Mouse (Mus musculus) heart, postnatal 10 days (tissue): ENCODE measurements around the gene Rps26. TPM values are rescaled to one million over a fixed set of nuclear protein-coding genes. Genes with fewer than 3 reads are reported as not detected.

ENCODE experiments used
- DNase-seq, 2 experiments: peaks; one replicate each; pipeline ENCODE4 v3.0.0; 2021
- intact Hi-C: fragments of 180-260 bp; cut with DNase I; formaldehyde crosslinking; loops from one replicate; pipeline ENCODE4 v1.15.1; 2025
- total RNA-seq, 2 experiments: library from RNA; stranded (reverse); gene quantifications; 2 replicates each; pipeline ENCODE4 v1.2.3; 2021

Gene Rps26
- 100 to 1,000 TPM; 395 TPM for total RNA-seq

- intact Hi-C loops, result loop anchor here (2.0 to 5.0 kb wide), 2 partner anchors 48 to 59 kb away; partner anchors contain the start of genes Pa2g4 and Suox
- peak; percentile 94 for DNase-seq
Measured at GRCm38 (mm10) chr10:128626311-128627310, at the start of gene Rps26. Rps26 (minus strand) TSS chr10:128626747.

GRCm38 (mm10) chr10:128674469-128675008, 48.0 kb upstream of the Rps26 start:
- peak; percentile 41 to 52 for DNase-seq
- intact Hi-C loops, result loop anchor here (2.0 to 5.0 kb wide), 3 partner anchors 48 to 107 kb away; partner anchors contain the start of genes Pa2g4 and Rps26

- peak; percentile 84 to 88 for DNase-seq
- intact Hi-C loops, result loop anchor here (2.0 to 5.0 kb wide), 3 partner anchors 47 to 107 kb away; partner anchors contain the start of genes Pa2g4 and Rps26
Measured at GRCm38 (mm10) chr10:128673763-128674468, 47.4 kb upstream of the Rps26 start, which contains the start of gene Suox. Suox (minus strand) TSS chr10:128674073.

GRCm38 (mm10) chr10:128671148-128671547, 44.6 kb upstream of the Rps26 start:
- DNase-seq, result no peak
- intact Hi-C loops, result loop anchor here (5.0 kb wide), 2 partner anchors 59 to 104 kb away; partner anchors contain the start of gene Pa2g4

GRCm38 (mm10) chr10:128668790-128669672, 42.5 kb upstream of the Rps26 start:
- peak; percentile 19 to 34 for DNase-seq
- intact Hi-C loops, result no loop called here

GRCm38 (mm10) chr10:128665806-128666205, 39.3 kb upstream of the Rps26 start:
- intact Hi-C loops, result no loop called here
- no peak for DNase-seq

GRCm38 (mm10) chr10:128665307-128665706, 38.8 kb upstream of the Rps26 start:
- intact Hi-C loops, result no loop called here
- no peak for DNase-seq

- intact Hi-C loops, result no loop called here
Measured at GRCm38 (mm10) chr10:128664808-128665207, 38.3 kb upstream of the Rps26 start.

GRCm38 (mm10) chr10:128663441-128664220, 37.1 kb upstream of the Rps26 start:
- DNase-seq, result no peak
- intact Hi-C loops, result no loop called here

More at GRCm38 (mm10) chr10:128664808-128665207, 38.3 kb upstream of the Rps26 start:
- DNase-seq, result no peak

GRCm38 (mm10) chr10:128662465-128662864, 35.9 kb upstream of the Rps26 start:
- intact Hi-C loops, result no loop called here
- no peak for DNase-seq

GRCm38 (mm10) chr10:128659490-128659889, 32.9 kb upstream of the Rps26 start:
- intact Hi-C loops, result no loop called here

GRCm38 (mm10) chr10:128657844-128658243, 31.3 kb upstream of the Rps26 start:
- no peak for DNase-seq
- intact Hi-C loops, result no loop called here

More at GRCm38 (mm10) chr10:128659490-128659889, 32.9 kb upstream of the Rps26 start:
- no peak for DNase-seq

- intact Hi-C loops, result no loop called here
- DNase-seq, result no peak
Measured at GRCm38 (mm10) chr10:128656731-128657130, 30.2 kb upstream of the Rps26 start.

- DNase-seq, result no peak
- intact Hi-C loops, result no loop called here
Measured at GRCm38 (mm10) chr10:128655254-128655653, 28.7 kb upstream of the Rps26 start.

GRCm38 (mm10) chr10:128653866-128654265, 27.3 kb upstream of the Rps26 start:
- intact Hi-C loops, result no loop called here
- DNase-seq, result no peak

GRCm38 (mm10) chr10:128646139-128647089, 19.9 kb upstream of the Rps26 start:
- DNase-seq, result peak; percentile 23 to 38
- intact Hi-C loops, result no loop called here

GRCm38 (mm10) chr10:128645111-128646011, 18.8 kb upstream of the Rps26 start, which contains the start of gene Ikzf4:
Ikzf4 (minus strand) TSS chr10:128645991.
- intact Hi-C loops, result no loop called here
- peak; percentile 46 to 48 for DNase-seq
